Mouse (Mus musculus) embryonic fibroblast, embryonic 13.5 days (primary cell): ENCODE results near the gene Prepl.

Source experiments
- CTCF ChIP-seq: IDR thresholded peaks from 2 replicates; pipeline ENCODE4 v1.5.1; 2011; ENCODE audit warnings: mild to moderate bottlenecking, control low read depth, low read length, moderate library complexity, borderline replicate concordance; ENCODE audit not compliant: insufficient read depth
- POLR2A ChIP-seq: IDR thresholded peaks from 2 replicates; pipeline ENCODE4 v1.6.1; 2011; ENCODE audit warnings: low read depth, mild to moderate bottlenecking, control low read depth, low read length, moderate library complexity

- no peak for TF ChIP-seq POLR2A
- no peak for TF ChIP-seq CTCF
Observed at GRCm38 (mm10) chr17:85113441-85113840, 23.4 kb upstream of the Prepl start.
